Mouse (Mus musculus) adrenal gland, postnatal 25 days (tissue): ENCODE data around the gene Trmt13. TPM values are rescaled to one million over a fixed set of nuclear protein-coding genes. Genes with fewer than 3 reads are reported as not detected.
A peak's percentile ranks its signal among the peaks of the same experiment; 100 is the strongest.
"Not testable (repeated sequence)": the region's sequence is repeated elsewhere in the genome, so short reads cannot be mapped to it uniquely, and the experiment has no call there.

ENCODE experiments used
- DNase-seq: peaks from one replicate; pipeline ENCODE4 v3.0.0; 2021; ENCODE audit warnings: mixed read lengths
- total RNA-seq: library from RNA; stranded (reverse); gene quantifications from 2 replicates; pipeline ENCODE4 v1.2.3, GENCODE M21; 2021

Trmt13 gene
- total RNA-seq, 1 experiment from 2014 or later, result 17.9 TPM

- DNase-seq, result no peak
These were observed 19.7 kb upstream of the Trmt13 start for GRCm38 (mm10) chr3:116634091-116634490.

DNA sequence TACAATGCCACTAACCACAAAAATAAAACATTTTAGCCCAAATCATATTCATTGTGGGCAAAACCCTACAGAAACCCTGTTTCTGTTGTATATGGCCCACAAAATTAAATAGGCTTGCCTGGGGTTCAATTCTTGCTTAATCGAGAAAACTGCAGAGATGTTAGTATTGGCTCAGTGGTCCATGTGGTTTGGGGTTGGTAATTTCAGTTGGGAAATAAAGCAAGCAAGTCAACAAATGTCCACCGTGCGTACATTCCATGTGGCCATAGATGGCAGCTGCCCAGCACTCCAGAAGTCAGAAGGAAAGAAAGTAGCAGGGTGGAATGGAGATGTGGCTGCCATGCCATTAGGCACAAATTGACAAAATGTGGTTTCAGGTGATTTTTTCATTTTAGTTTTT lies 18.6 kb upstream of the Trmt13 start:
- no peak for DNase-seq

DNA sequence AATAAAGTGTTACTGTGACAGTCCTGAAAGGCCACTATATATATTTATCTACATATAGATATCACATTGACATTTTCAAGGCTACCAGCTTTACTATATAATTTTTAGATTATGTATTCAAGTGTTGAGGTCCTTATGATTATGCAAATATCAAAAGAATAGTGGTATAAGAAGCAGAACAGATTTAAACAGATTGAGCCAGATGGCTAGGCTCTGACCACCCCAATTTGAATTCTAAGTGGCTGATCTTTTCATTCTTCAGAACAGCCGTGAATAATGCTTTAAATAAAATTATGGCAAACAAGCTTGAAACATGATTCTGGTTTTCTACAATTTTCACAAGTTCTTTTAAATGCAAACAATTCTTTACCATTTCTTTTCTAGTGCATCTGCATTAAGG lies 17.1 kb upstream of the Trmt13 start:
- no peak for DNase-seq

DNA sequence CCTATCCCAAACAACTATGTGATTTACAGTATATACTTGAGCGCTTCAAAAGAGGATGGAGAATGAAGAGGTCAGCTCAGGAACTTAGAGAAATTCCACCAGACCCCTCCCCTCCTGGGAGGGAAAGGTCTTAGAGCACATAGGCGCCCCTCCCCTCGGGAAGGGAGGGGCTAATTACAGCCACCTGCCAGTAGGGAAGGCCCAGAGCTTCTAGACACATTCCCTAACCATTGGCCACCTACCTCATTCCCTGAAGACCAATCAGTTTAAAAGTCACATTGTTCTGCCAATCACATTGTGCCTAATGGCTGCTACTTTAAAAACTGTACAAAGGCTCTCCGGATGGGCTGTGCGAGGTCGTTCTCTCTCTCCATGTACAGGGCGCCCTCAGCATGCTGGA lies 8.3 kb upstream of the Trmt13 start:
- no peak for DNase-seq

GRCm38 (mm10) chr3:116620636-116621370 lies 6.4 kb upstream of the Trmt13 start:
- DNase-seq, result no peak

GRCm38 (mm10) chr3:116618855-116619254 lies 4.5 kb upstream of the Trmt13 start:
- no peak for DNase-seq

DNA sequence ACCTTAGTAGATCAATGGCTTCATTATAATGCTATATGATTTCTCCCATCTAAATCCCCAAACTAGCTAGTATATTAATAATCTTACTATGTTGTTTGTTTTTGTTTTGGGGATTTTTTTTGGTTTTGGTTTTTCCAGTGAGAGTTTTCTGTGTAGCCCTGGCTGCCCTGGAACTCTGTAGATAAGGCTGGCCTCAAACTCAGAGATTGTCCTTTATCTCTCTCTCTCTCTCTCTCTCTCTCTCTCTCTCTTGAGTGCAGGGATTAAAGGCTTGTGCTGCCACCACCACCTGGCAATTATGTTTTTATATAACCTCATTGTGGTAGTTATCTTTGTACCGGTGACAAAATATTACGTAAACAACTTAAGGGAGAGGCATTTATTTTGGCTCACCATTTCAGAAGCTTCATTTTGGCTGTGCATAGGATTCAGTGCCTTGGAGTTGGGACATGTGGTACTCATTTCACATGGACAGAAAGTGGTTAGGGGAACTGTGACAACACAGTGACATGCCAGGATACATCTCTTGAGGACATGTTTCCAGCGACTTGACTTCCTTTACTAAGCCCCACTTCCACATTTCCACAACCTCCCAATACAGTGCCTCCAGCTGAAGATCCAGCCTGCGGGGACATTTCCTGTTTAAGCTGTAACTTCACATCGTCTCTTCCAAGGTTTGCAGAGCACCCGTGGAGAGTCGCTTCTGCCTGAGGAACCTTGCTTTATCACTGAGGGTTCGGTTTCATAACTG lies 1.1 kb upstream of the Trmt13 start:
- no peak for DNase-seq

DNA sequence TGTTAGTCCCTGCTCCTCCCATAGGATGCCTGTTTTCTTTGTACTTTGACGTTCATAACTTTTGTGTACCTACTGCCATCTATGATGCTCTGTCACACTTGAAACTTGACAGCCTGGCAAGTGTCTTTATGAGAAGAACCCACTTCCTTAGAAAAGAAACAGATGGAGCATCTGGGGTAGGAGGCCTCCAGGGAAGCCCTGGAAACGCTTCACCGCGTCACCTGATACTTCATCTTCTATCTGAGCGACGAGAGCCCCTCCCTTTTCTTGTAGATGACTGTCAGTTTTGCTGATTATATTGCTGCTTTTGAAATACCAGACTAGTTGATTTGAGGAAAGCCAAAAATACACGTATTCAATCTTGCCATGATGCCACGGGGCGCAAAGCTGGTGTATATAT lies 9.8 kb downstream of the Trmt13 start:
- no peak for DNase-seq

- DNase-seq, result no peak
These were observed 12.6 kb downstream of the Trmt13 start for GRCm38 (mm10) chr3:116601781-116602180.

DNA sequence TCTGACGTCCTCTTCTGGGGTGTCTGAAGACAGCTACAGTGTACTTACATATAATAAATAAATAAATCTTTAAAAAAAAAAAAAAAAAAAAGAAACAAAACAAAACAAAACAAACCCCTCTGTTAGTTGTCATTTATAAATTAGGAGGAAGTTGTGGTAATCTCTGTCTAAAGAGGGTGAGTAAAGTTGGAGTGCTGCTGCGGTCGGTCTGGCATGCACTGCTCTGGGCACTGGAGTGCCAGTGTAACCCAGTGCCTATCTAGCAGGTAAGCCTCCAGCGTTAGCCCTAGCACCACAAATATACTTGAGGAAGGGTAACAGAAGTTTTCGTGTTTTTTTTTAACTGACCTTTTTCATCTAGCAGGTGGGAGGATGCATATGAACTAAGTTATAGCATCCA lies 13.4 kb downstream of the Trmt13 start:
- no peak for DNase-seq

GRCm38 (mm10) chr3:116599705-116600104 lies 14.7 kb downstream of the Trmt13 start:
- no peak for DNase-seq

GRCm38 (mm10) chr3:116595603-116595991 lies 18.8 kb downstream of the Trmt13 start:
- no peak for DNase-seq

GRCm38 (mm10) chr3:116594728-116595602 lies 19.4 kb downstream of the Trmt13 start, which contains the start of gene Sass6:
Sass6 (plus strand) TSS chr3:116594982.
- DNase-seq, result peak; percentile 99

- no peak for DNase-seq
These were observed 20.2 kb downstream of the Trmt13 start for GRCm38 (mm10) chr3:116594076-116594727.

DNA sequence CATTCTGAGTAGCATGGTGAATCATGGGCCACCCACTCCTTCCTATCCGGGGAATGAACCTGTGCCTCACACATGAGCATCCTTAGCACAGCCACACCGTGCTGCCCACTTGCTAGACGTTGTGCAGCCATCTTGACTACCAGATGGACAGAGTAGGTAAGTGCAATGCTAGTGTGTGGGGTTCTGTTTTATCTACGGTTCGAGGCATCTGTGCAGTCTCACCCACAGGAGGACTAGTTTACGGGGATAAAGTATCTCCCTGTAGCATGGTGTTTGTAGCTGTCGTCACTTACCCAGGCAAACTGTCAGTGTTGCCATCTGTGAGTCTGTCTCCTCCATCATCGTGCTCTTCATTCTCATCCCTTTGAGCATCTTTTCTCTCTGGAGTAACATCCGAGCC lies 32.2 kb downstream of the Trmt13 start:
- no peak for DNase-seq

GRCm38 (mm10) chr3:116577286-116577685 lies 37.1 kb downstream of the Trmt13 start:
- DNase-seq, result peak; percentile 10

DNA sequence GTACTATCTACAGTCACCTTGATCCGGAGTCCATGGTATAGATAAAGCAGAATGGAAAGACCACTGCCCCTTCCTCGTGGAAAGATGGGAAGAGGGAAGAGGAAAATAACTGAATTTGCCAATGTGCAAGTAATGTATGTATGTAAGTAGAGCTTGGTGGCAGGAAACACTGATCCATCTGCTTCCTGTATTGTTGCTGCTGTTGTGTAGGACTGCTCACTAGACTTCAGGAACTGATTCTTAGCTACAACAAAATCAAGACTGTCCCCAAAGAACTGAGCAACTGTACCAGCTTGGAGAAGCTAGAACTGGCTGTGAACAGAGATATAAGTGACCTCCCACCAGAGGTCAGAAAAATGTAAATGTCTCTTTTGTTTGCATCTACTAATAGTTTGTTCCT lies 43.8 kb downstream of the Trmt13 start:
- no peak for DNase-seq

- DNase-seq, result no peak
These were observed 51.3 kb downstream of the Trmt13 start for GRCm38 (mm10) chr3:116563095-116563492.

GRCm38 (mm10) chr3:116562408-116563094 lies 51.8 kb downstream of the Trmt13 start, which contains the start of gene Lrrc39:
Lrrc39 (plus strand) TSS chr3:116562973.
- no peak for DNase-seq

GRCm38 (mm10) chr3:116561315-116561714 lies 53.1 kb downstream of the Trmt13 start:
- not testable (repeated sequence) for DNase-seq

DNA sequence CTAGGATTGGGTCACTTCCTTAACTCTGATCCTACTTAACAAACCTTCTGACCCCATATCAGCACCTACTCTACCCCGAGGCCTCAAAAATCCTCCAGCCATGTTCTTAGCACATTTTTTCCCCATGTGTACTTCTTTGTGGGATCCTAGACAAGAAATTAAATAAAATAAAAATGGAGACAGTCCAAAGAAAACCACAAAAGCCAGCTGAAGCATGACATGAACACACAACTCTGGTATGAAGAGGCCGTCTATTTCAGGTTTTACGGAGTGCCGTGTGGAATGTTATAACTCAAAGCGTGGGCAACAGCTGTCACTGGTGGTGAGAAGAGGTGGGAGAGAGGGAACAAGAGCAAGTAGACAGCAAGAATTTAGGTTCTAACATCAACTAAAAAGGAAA lies 63.0 kb downstream of the Trmt13 start:
- DNase-seq, result no peak

DNA sequence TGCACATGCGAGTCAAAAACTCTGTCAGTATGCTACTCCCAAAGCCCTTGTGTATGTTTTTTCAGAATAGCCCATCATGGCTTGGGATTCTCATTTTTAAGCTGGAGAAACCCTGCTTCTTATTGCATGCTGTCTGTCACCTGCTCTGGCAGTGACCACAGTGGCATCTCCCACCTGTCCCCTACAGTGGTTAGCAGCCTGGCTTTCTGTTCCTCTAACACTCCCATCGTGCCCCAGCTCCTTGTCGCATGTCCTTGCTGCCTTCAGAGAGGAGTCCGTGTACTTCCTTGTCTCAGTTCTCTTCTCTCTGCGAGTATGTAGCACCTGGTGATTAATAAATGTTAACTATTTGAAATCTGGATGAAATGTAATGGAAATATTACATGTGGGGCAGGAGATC lies 67.0 kb downstream of the Trmt13 start:
- no peak for DNase-seq
